Mouse (Mus musculus): Measurements from ENCODE around the gene Arhgdia.

Arhgdia gene

GRCm38 (mm10) chr11:120581490-120582267 is at the start of gene Arhgdia:
TSS of gene Arhgdia (minus strand) at chr11:120581624.
- peak; percentile 94 for DNase-seq (ENCODE audit: low read depth, low spot score)

GRCm38 (mm10) chr11:120630401-120630871 is 49.0 kb upstream of the Arhgdia start:
- no peak for DNase-seq (ENCODE audit: low read depth, low spot score)

- no peak for DNase-seq (ENCODE audit: low read depth, low spot score)
Observed at GRCm38 (mm10) chr11:120629911-120630310, 48.5 kb upstream of the Arhgdia start.

GRCm38 (mm10) chr11:120629341-120629730 is 47.9 kb upstream of the Arhgdia start:
- DNase-seq (ENCODE audit: low read depth, low spot score): peak; percentile 77

GRCm38 (mm10) chr11:120628601-120629340 is 47.3 kb upstream of the Arhgdia start:
- no peak for DNase-seq (ENCODE audit: low read depth, low spot score)

GRCm38 (mm10) chr11:120627468-120628300 is 46.3 kb upstream of the Arhgdia start:
- DNase-seq (ENCODE audit: low read depth, low spot score): peak; percentile 86

GRCm38 (mm10) chr11:120626785-120627467 is 45.5 kb upstream of the Arhgdia start:
- DNase-seq (ENCODE audit: low read depth, low spot score): no peak

- DNase-seq (ENCODE audit: low read depth, low spot score): no peak
Observed at GRCm38 (mm10) chr11:120625152-120625775, 43.8 kb upstream of the Arhgdia start, which contains the start of gene Sirt7. TSS of gene Sirt7 (minus strand) at chr11:120625240.

- DNase-seq (ENCODE audit: low read depth, low spot score): peak; percentile 91
Observed at GRCm38 (mm10) chr11:120624680-120625111, 43.3 kb upstream of the Arhgdia start.

GRCm38 (mm10) chr11:120623961-120624679 is 42.7 kb upstream of the Arhgdia start:
- DNase-seq (ENCODE audit: low read depth, low spot score): peak; percentile 85

GRCm38 (mm10) chr11:120622805-120623204 is 41.4 kb upstream of the Arhgdia start:
- DNase-seq (ENCODE audit: low read depth, low spot score): no peak

- DNase-seq (ENCODE audit: low read depth, low spot score): no peak
Observed at GRCm38 (mm10) chr11:120620195-120620594, 38.8 kb upstream of the Arhgdia start.

- DNase-seq (ENCODE audit: low read depth, low spot score): no peak
Observed at GRCm38 (mm10) chr11:120618619-120619535, 37.5 kb upstream of the Arhgdia start.

- DNase-seq (ENCODE audit: low read depth, low spot score): peak; percentile 95
Observed at GRCm38 (mm10) chr11:120617519-120618112, 36.2 kb upstream of the Arhgdia start, which contains the start of gene Pcyt2. TSS of gene Pcyt2 (minus strand) at chr11:120617936.

- no peak for DNase-seq (ENCODE audit: low read depth, low spot score)
Observed at GRCm38 (mm10) chr11:120616617-120617294, 35.3 kb upstream of the Arhgdia start.

GRCm38 (mm10) chr11:120615606-120616203 is 34.3 kb upstream of the Arhgdia start:
- no peak for DNase-seq (ENCODE audit: low read depth, low spot score)

- DNase-seq (ENCODE audit: low read depth, low spot score): no peak
Observed at GRCm38 (mm10) chr11:120615167-120615566, 33.7 kb upstream of the Arhgdia start.

Measured in CD4-positive, CD25-positive, alpha-beta regulatory T cell, adult 2 months (primary cell).